Mouse (Mus musculus): ENCODE measurements at regions not wholly inside any gene's neighbourhood (a gene's known extent, or its start where the extent isn't known, plus 50 kb on each side); places are given as distances from the start of the nearest gene placed in this dataset.

- POLR2A ChIA-PET = no interaction called here
Observed at GRCm38 (mm10) chr12:107789818-107790217, 213.6 kb downstream of the Bcl11b start.

GRCm38 (mm10) chr12:107800296-107800695, 203.1 kb downstream of the Bcl11b start:
- POLR2A ChIA-PET = no interaction called here

More at GRCm38 (mm10) chr12:107789818-107790217, 213.6 kb downstream of the Bcl11b start:
- CTCF ChIA-PET = interaction anchor here in 1 of 4 experiments (0.6 kb wide), 1 partner anchor 153 kb away, joined by 7 read pairs; no protein-coding TSS in a partner anchor

GRCm38 (mm10) chr12:107807634-107808033, 195.8 kb downstream of the Bcl11b start:
- CTCF ChIA-PET = interaction anchor here in 1 of 4 experiments (1.0 kb wide), 1 partner anchor 190 kb away, joined by 4 read pairs; no protein-coding TSS in a partner anchor

More at GRCm38 (mm10) chr12:107800296-107800695, 203.1 kb downstream of the Bcl11b start:
- CTCF ChIA-PET = no interaction called here

GRCm38 (mm10) chr12:107808158-107808715, 195.2 kb downstream of the Bcl11b start:
- CTCF ChIA-PET = interaction anchor here in 1 of 4 experiments (1.0 kb wide), 1 partner anchor 189 kb away, joined by 4 read pairs; no protein-coding TSS in a partner anchor
- POLR2A ChIA-PET = no interaction called here

More at GRCm38 (mm10) chr12:107807634-107808033, 195.8 kb downstream of the Bcl11b start:
- POLR2A ChIA-PET = no interaction called here

- POLR2A ChIA-PET = no interaction called here
- CTCF ChIA-PET = no interaction called here
Observed at GRCm38 (mm10) chr12:107811231-107811630, 192.2 kb downstream of the Bcl11b start.

- CTCF ChIA-PET = no interaction called here
- POLR2A ChIA-PET = no interaction called here
Observed at GRCm38 (mm10) chr12:107812549-107813335, 190.7 kb downstream of the Bcl11b start.

- POLR2A ChIA-PET = no interaction called here
- CTCF ChIA-PET = no interaction called here
Observed at GRCm38 (mm10) chr12:107814926-107815325, 188.5 kb downstream of the Bcl11b start.

- CTCF ChIA-PET = no interaction called here
- POLR2A ChIA-PET = no interaction called here
Observed at GRCm38 (mm10) chr12:107823768-107824394, 179.5 kb downstream of the Bcl11b start.

- ChIA-PET POLR2A (interaction anchor here in 1 of 4 experiments (0.7 kb wide), 1 partner anchor 830 kb away, joined by 3 read pairs; no protein-coding TSS in a partner anchor), CTCF (no interaction called here)
Observed at GRCm38 (mm10) chr12:107825921-107826320, 177.5 kb downstream of the Bcl11b start.

GRCm38 (mm10) chr12:107831400-107832128, 171.8 kb downstream of the Bcl11b start:
- POLR2A ChIA-PET = interaction anchor here in 1 of 4 experiments (0.5 kb wide), 1 partner anchor 35 kb away, joined by 3 read pairs; no protein-coding TSS in a partner anchor
- CTCF ChIA-PET = no interaction called here

- ChIA-PET POLR2A (no interaction called here), CTCF (no interaction called here)
Observed at GRCm38 (mm10) chr12:107833001-107833400, 170.4 kb downstream of the Bcl11b start.

- POLR2A ChIA-PET = no interaction called here
- CTCF ChIA-PET = interaction anchor here in 1 of 4 experiments (0.6 kb wide), 1 partner anchor 86 kb away, joined by 3 read pairs; no protein-coding TSS in a partner anchor
Observed at GRCm38 (mm10) chr12:107834512-107834911, 168.9 kb downstream of the Bcl11b start.

GRCm38 (mm10) chr12:107837741-107838140, 165.7 kb downstream of the Bcl11b start:
- CTCF ChIA-PET = interaction anchor here in 1 of 4 experiments (0.6 kb wide), 1 partner anchor 154 kb away, joined by 3 read pairs; no protein-coding TSS in a partner anchor
- POLR2A ChIA-PET = no interaction called here

GRCm38 (mm10) chr12:107844631-107845030, 158.8 kb downstream of the Bcl11b start:
- POLR2A ChIA-PET = no interaction called here
- CTCF ChIA-PET = no interaction called here

- POLR2A ChIA-PET = no interaction called here
Observed at GRCm38 (mm10) chr12:107850591-107850990, 152.8 kb downstream of the Bcl11b start.

GRCm38 (mm10) chr12:107852921-107853320, 150.5 kb downstream of the Bcl11b start:
- ChIA-PET POLR2A (no interaction called here), CTCF (no interaction called here)

More at GRCm38 (mm10) chr12:107850591-107850990, 152.8 kb downstream of the Bcl11b start:
- CTCF ChIA-PET = no interaction called here

GRCm38 (mm10) chr12:107855547-107855946, 147.9 kb downstream of the Bcl11b start:
- CTCF ChIA-PET = no interaction called here
- POLR2A ChIA-PET = interaction anchor here in 1 of 4 experiments (0.6 kb wide), 2 partner anchors 14 to 660 kb away, joined by 3 to 4 read pairs; no protein-coding TSS in a partner anchor

GRCm38 (mm10) chr12:107856421-107857043, 146.9 kb downstream of the Bcl11b start:
- POLR2A ChIA-PET = no interaction called here

More at GRCm38 (mm10) chr12:107856421-107857043, 146.9 kb downstream of the Bcl11b start:
- CTCF ChIA-PET = no interaction called here

Data from embryonic stem cell, embryonic (primary cell).